Mouse (Mus musculus) MEL-GATA-1-ER (cell line): Measurements from ENCODE around the gene Arid5b.

Experiments used
- DNase-seq: peaks from one replicate; pipeline ENCODE4 v3.0.0-alpha.2; 2012; ENCODE audit warnings: low read depth; ENCODE audit errors: extremely low read depth

Gene Arid5b

DNA sequence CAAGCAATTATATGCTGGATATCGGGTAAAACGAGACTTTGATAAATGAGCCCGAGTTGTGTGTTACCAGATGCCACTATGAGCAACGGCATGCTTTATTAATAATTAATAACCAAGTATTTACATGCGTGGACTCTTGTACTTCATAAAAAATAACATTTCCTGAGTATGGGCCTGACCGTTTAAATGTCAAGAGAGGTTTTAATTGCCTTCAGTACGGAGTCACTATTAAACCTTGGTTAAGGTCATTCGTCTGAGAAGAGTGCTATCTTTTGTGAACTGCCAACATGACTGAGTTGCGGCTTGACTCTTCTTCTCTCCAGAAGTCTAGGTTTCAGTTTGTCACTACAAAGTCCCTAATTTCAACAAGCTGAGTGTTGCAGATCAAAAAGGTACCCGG is 8.8 kb downstream of the Arid5b start:
- DNase-seq: no peak

DNA sequence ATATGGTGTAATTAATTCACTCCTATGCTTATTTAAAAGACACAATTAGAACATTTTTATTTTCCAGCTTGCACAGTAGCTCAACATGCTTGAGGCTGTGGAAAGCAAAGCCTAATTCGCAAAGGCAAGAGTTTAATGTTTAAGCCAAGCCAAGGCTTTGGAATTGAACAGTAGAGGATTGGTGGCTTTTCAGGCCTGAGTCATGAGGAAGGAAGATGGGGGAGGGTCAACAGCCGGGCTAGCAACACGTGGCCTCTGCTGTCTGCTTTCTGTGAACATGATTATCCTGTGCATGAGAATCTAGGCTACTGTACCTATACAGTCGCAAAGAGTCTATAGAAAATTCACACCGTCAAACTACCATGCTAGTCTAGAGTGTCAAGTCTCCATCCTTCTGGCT is 9.9 kb downstream of the Arid5b start:
- DNase-seq: no peak

DNA sequence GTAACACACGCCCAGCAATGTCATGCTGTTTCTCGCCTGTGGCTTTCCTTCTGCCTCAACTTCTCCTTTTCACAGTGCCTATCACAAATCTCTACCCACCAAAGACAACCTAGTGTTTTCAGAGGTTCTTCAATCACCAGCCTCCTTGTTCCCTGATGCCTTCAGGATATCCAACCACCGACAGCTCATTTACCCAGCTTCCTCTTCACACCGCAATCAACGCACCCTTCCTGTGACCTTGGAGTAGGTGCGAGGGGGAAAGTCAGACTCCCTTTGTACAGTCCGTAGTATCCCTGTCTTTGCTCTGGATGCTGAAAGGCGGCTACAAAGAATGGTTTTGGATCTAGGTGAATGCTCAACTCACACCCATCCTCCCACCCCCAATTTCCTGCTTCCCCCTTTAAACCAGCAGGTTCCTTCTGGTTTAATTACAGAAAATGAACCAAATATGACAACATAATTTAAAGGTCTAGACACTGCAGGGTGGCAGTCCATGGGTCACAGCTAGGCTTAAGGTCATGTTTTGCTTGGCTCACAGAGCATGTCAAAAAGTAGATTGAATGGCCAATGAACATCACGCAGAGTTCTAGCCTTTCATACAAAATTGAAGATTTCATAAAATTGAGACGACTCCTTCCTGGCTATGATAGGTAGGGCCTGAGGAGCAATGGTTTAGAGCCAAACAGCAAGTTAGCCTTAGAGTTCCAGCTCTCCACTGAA is 14.4 kb downstream of the Arid5b start:
- DNase-seq: no peak

DNA sequence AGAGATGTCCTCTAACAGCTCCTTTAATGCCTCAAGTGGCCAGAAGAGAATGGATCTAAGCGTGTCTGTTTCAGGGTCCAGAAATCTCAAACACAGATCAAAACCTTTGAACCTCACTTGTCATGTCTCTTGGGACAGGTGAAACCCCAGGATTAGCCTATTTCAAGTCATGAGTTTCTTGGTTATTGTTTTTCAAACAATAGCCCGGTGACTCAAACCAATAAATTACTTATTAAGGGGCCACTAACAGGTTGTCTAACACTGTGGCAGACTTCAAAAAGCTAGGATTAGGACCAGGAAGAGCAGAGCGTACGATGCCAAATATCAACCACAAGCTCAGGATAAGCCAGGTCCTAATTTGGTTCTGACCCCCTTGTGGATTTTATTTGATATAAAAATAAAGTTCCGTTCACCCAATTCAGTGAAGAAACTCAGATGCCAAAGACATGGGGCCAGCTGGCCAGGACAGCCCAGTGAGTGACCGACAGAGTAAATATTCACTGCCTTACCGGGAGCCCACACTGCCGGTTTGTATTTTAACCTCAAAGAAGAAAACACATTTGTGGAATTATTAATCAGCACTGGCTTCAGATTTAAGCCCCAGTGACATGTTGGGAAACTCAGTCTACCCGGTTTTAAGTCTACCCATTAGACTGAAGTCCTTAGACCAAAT is 15.1 kb downstream of the Arid5b start:
- DNase-seq: no peak

DNA sequence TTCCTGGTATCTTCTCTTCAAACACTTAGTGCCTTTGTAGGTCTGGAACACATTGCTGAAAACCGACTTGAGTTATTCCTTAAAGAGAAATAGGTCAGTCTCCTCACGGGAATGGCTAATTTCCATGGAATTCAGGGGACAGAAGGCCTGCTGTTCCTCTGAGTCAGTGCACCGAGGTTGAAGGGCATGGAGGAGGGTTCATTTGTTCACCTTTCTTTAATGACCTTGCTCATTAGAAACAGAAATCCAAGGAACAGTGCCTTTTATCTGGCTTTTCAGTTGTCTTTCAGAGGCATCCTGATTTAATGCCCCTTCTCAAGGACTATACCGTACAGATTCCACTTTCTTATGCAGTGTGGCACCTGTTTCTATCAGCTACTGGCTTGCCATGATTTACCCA is 18.9 kb downstream of the Arid5b start:
- no peak for DNase-seq

DNA sequence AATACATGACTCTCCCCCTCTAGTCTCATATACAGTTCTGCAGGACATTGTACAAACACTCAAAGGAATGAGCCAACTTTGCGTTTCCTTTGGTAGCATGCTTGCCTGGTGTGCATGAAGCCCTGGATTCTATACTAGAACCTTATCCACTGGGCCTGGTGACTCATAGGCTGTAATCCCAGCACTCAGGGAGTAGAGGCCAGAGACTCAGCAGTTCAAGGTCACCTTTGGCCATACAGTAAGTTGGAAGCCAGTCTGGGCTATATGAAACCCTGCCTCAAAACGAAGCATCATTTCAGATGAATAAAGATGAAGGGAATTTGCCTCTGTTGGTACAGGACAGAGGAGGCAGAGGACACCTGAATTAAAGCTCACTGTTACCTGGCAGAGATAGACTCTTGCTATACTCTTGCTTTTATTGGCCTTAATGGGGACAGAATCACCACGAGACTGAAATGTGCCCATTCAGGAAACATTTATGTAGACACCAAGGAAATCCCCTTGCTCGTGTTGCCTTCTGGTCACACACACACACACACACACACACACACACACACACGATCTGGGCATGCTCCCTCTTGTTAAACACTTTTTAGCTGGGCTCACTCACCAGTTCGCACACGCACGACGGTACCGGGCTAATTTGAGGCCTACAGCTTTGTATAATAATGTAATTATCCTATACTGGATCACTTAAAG is 21.0 kb downstream of the Arid5b start:
- DNase-seq: no peak

DNA sequence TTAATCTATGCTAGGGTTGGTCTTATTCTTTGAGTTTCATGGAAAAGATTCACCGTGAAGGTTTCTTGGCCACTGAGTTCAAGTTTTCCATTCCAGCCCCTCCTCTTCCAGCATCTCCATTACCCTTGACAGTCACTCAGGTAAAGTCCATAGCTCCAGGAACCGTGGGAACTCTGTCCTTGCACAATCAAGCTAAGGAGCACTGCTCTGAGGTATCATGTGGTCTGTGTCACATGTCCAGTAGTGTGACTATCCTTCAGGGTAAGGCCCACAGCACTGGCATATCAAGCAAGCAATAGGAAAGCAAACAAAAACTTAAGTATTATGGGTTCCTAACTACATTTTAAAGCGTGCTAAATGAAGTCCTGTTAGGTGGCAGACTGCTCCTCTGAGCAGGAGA is 22.4 kb downstream of the Arid5b start:
- no peak for DNase-seq

DNA sequence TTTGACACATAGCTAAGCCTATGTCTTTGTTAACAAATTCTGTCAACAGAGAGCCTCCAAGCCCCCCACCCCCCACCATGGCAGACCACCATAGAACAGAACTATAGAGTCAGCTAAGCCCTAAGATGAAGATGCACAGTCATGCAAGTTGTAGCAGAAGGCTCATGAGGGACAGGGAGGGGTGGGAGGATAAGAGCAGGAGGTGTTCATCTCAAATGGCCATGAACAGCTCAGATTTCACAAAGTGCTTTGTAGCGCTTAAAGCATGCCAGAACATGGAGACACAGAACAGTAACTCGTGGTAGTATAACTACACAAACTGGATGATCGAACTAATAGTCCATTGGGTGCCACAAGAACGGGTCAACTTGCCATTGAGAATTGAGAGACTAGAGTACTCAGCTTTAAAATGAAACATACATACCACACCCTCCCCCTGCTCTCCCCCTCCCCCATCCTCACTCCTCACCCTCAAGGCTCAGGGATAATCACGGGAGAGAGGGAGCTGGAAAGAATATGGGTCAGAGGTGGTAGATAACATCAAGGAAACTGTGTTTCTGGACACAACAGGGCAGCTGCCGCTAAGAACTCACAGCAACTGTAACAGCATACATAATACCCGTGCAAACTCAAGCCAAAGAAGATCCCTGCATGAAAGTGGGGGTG is 25.0 kb downstream of the Arid5b start:
- DNase-seq: no peak

DNA sequence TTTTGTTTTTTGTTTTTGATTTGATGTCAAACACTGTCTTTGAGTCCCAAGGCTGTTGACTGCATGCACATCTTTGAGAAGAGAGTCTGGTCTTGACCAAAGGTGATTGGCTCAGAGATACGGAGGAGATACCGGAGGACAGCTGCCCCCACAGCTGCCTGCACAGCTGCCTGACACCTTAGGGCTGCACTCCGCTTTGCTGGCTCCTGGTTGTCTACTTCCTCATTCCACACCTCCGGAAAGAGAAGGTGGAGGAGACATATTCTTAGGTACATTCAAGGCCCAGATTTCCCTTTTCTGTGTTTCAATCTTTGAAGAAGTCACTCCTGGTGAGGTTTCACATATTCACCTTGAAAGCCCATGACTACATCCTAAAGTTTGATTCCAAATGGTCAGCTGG is 25.9 kb downstream of the Arid5b start:
- no peak for DNase-seq

DNA sequence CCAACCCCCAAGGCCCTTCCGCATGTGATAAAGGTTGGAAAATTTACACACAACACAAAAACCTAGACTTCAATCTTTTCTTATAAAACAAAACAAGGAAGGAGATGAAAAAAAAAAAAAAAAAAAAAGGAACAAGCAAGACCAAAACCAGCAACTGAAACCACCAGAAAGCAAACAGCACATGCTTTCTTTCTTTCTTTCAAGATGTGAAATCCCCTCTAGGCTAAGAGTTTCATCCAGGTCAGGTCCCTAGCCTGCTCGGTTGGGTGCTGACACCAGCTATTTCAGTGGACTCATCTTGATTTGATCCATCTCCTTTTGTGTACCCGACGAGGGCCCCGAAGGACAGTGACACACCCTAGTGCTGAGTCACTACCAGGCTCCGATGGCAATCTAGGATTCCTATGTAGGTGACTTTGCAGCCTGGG is 29.2 kb downstream of the Arid5b start:
- DNase-seq: no peak

DNA sequence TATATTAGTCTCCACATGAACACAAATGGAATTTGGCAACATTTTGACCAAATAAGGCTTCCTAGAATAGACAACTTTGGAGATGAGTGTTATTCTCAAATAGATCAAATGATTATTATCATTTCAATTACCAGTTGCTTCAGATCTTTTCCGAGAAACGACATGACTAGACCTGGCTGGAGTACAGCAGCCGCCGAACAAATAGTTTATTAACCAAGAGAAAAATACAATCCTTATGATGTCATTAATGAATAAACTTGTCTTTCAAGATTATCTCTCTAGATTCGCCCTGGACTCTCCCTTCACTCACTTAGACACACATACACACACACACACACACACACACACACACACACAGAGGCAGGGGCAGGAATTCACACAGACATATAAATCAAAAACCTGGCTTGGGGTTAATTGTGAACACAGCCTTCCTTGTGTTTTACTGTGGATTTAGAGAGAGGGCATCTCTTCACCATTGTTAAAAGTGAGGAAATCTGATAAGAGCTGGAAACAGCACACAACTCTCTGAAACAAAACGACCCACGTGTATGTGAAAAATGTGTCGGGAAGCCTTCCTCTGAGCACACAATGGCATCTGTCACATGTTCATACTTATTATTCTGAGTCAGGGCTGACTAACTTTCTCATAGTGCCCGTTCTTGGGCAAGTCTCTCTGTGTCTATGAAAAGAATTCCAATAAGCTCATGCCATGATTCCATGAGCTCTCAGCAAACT is 30.1 kb downstream of the Arid5b start:
- DNase-seq: no peak

DNA sequence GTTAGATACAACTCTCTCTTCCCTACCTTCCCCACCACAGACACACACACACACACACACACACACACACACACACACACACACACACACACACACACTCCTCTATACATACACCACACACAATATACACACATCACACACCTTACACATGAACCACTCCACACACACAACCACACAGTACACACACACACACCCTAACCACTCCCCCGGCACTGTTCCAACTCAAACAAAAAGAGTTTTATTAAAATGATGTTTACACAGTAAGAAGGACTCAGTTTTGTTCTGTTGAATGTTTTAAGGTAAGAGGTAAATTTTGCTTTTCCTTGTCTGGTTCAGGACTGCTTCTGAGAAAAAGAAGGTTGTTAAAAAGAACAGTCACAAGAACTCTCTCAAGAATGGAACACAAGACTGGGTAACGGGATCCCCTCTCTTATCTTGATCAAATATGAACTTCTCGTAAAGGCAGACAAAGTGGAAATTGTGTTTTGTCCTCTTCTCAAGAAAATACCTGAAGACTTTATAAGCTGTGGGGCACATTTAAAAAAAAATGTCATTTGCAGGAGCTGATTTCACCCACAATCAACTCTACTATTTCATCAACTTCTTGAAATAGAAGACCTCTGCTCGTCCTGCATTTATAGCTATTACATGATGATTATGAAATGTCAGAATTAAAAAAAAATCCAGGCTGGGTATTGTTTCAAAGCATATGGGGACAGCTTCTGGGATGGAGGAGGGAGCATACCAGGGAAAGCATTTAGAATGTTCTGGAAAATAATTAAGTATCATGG is 30.9 kb downstream of the Arid5b start:
- no peak for DNase-seq

DNA sequence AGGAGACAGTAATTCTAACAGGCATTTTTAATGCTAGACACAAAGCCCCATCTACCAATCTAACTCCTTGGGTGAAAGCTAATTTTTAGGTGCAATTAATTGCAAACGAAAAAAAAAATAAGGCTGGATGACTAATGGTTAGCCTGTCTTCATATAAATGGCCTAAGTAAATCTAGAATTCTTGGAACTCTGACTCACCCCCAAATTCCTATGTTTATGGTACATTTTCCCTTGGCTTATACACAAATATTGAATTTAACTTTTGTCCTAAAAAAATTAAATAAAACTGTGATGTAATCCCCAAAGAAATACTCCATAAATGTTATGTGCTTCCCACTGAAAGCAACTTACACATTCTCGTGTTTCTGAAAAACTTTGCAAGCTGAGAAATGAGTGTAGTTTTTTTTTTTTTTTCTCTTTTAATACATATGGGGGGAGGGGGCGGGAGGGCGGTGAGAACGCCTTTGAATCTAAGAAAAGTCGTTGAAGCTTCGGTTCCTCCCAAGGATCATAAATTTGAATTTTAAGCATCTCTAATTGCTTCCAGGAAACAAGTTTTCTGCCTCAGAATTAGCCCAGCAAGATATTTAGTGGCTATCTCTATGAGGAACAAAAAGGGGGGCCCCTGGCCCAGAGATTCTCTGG is 31.8 kb downstream of the Arid5b start:
- no peak for DNase-seq

DNA sequence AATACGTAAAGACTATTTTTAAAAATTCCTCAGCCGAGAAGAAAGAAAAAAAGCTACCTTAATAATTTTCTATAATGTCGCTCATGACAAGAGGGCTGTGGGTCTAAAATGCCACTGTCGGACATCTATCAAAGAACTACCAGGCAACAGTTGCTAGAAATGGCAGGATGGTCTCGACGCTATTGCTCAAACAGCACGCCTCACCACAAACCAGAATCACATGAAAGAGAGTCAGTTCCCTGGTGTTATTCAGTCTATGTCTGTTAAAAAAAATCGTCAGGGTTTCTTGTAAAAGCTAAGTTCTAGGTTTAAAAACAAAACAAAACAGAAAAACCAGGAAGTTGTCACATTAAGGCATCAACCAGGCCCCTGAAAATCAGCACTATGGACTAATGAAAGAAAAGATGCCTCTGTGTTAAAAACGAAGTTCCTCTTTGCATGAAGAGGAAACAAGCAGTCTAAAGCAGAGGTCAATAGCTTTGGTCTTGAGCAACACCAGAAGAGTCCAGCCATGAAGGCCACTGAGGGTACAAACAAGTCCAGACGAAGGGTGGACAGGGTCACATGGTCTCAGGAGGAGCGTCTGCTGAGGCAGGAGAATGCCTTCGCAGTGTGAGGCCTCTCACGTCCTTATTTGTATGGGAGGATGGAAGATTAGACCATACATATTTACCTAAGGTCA is 37.6 kb downstream of the Arid5b start:
- no peak for DNase-seq

DNA sequence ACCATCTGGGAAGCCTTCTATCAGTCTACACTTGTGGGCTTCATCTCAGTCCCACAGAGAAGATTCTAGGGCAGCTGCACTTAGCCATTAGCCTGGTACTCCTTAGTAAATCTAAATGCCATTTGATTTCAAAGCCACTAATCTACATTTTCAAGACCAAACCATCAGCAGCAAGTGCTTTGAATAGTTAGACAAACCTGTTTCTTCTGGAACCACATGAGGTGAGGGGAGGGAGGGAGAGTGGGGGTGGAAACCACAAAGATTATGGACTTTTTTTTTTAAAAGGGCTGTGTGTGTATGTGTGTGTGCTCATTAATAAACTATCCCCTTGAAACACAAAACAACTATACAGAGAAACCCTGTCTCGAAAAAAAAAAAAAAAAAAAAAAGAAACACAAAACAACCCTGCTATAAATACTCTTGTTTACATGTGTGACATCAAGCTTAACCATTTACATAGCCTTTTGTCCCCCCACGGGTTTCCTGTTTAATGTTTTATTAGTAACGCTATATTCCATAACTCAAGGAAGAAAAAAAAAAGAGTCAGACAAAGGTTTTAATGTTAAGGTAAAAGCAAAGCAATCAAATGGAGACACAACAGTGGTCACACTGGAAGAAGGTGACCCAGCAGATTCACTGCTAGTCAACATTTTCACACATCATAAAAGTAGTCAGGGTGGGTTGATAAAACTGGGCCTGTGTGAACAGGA is 38.3 kb downstream of the Arid5b start:
- DNase-seq: no peak

DNA sequence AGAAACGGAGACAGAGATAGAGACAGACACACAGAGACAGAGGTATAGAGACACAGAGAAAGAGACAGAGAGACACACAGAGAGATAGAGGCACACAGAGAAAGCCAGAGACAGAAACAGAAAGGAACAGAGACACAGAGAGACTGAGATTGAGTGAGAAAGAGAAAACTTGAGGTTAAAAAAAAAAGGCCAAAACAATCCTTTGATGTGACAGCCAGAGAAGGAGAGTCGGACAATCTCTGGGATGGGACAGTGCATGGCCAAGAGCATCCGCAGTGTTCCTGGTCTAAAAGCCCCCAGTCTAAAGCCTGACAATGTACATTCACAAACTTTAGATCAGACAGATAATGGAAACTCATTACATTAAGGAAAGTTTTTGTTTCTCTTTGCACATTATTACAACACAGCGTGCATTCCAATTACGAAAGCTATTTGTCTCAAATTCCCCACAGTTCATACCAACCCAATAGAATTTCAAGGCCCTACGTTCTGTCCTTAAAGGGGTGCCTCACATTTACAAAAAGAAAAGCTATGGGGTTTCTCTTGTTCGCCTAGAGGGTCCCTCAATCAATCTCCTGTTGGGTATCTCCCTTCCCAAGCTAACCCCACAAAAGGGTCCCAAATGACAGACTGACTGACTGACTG is 39.0 kb downstream of the Arid5b start:
- no peak for DNase-seq

DNA sequence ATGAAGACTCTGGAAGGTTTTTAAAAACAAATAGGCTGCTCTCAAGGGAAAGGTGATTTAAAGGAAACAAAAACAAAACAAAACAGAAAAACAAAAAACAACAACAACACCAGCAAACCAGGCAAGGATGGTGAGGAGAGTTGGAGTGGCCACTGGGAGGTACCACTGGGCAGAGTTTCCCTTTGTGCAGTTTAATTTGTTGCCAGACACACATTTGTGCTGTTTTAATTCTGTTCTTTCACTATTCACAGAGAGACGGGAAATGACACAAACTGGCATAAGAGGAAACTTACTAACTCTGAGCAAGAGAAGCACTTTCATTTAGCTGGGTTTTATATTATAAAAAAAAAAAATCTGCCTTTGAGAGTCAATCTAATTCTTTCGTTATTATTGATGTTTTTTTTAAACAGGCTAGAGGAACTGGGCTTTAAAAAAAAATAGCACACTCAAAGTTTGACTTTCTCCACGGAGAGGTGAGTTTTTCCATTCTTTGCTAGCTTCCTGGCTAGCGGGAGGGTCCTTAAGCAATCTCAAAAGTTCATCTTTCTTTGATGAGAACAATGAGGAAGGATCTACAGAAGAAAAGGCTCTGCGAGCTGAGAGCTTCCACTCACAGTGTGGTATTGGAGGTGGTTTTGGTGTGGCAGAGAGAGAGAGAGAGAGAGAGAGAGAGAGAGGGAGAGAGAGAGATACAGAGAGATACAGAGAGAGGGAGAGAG is 39.7 kb downstream of the Arid5b start:
- DNase-seq: no peak

DNA sequence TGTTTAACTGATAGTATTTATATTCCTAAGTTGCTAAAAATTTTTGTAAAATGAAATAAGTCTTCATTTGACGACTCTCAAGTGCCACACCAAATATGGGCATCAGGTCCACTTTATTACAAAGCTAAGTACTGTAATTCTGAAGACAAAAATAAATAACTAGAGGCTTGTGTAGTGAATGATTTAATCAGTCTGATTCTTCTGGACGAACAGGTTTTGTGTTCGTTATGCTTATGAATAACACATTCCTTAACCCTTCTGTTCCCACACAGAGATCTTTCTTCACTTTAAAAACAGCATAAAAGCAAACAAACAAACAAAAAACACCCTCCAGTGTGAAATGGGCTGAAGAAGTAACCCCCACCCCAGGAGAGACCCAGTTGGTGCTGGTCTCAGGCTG is 40.4 kb downstream of the Arid5b start:
- DNase-seq: no peak
